Mouse (Mus musculus): ENCODE results near the gene Gm10803. TPM values are rescaled to one million over a fixed set of nuclear protein-coding genes. Genes with fewer than 3 reads are reported as not detected.

Gm10803 gene
- not detected for polyA plus RNA-seq (2017; shearing (Covaris generic))

GRCm38 (mm10) chr2:93560268-93560667 lies at the start of gene Gm10803:
TSS of gene Gm10803 (plus strand) at chr2:93560568.

Other genes starting within 250 kb of the Gm10803 start
- gene Tspan18, start 226.1 kb upstream of the Gm10803 start, polyA plus RNA-seq (2017; shearing (Covaris generic)) = 0.10 TPM
- gene Cd82, start 97.4 kb upstream of the Gm10803 start, polyA plus RNA-seq (2017; shearing (Covaris generic)) = 798 TPM
- gene Alx4, start 81.8 kb downstream of the Gm10803 start, polyA plus RNA-seq (2017; shearing (Covaris generic)) = not detected

Data from activated CD4-positive, CD25-positive, alpha-beta regulatory T cell, adult 9 weeks (primary cell).